Mouse (Mus musculus) ES-Bruce4 (cell line): ENCODE results near the gene Ankrd66.

Experiments used
- CTCF ChIP-seq: IDR thresholded peaks from one replicate; pipeline ENCODE4 v1.8.1; 2011; ENCODE audit warnings: low read depth, low read length
- POLR2A ChIP-seq: IDR thresholded peaks from one replicate; pipeline ENCODE4 v1.8.1; 2011; ENCODE audit warnings: low read length; ENCODE audit not compliant: insufficient read depth

DNA sequence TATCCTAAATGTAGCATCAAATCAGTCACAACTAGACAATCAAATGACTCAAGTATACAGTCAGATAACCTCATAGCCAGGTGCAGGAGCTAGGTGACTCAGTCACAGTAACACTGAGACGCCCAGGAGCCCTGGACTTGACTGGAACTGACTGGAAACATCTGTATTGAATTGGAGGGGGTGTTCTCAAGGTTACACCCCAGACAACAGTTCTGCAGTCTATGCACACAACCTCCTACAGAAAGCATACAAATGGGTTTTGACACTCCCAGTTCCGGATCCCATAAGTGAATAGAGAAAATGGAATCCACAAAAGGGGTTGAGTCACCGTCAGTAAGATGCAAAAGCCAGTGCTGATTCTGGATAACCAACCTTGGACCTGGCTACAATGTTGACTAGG, 15.2 kb upstream of the Ankrd66 start:
- no peak for TF ChIP-seq CTCF
- no peak for TF ChIP-seq POLR2A
